Mouse (Mus musculus) yolk sac, embryonic 10.5 days (tissue): ENCODE data around the gene Gdpd2.

ENCODE experiments used
- DNase-seq: peaks from one replicate; pipeline ENCODE4 v3.0.0-alpha.2; 2017; ENCODE audit warnings: low spot score

The Gdpd2 gene

GRCm38 (mm10) chrX:100729665-100730188 is at the start of gene Gdpd2:
Gdpd2 (plus strand) TSS chrX:100729873.
- peak; percentile 23 for DNase-seq

GRCm38 (mm10) chrX:100686527-100686926 is 43.1 kb upstream of the Gdpd2 start:
- DNase-seq = no peak

- DNase-seq = no peak
These were observed 42.2 kb upstream of the Gdpd2 start for GRCm38 (mm10) chrX:100687360-100688032.

DNA sequence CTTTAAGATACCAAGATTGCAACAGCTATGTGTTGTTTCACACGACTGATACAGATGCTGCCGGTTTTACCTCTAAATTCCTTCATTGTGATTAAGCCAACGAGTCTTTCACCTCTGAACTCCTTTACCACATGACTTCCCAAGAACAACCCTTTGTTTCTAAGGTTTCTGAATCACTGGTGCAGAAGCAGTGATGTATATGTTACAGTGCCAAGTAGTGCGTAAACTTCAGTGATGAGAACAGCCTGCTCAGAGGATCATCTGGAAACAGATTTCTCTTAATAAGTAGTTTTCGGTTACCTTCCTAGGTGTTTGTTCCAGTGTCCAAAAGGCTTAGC is 41.7 kb upstream of the Gdpd2 start:
- DNase-seq = no peak

DNA sequence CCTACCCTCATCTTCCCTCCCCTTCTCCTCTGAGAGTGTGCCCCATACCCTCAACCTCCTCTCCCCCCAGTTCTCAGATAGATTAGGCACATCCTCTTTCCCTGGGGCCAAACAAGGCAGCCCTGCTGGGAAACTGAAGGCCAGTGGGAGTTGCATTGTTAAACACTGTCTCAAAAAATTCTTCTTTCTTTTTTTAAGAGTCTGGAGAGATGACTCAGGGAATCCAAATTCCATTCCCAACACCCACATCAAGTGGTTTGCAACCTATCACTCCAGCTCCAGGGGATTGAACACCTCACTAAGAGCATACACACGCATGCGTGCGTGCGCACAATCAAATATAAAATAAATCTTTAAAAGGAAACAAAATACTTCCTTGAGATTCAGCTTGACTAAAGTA is 32.9 kb upstream of the Gdpd2 start:
- DNase-seq = no peak

DNA sequence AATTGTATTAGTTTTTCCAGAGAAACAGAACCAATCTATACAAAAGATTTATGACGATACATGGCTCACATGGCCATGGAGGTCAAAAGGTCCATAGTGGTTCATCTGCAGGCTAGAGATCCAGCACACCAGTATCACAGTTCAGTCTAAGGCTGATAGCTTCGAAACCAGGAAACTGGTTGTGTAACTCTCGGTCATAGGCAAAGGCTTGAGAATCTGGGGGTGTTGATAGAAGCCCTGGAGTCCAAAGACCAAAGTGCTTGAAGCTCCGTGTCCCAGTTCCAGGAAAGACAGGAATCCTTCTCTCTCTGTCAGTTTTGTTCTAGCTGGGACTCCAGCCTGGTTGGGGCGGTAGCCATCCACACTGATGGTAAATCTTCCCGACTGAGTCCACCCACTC is 21.6 kb upstream of the Gdpd2 start:
- DNase-seq = peak; percentile 34

- no peak for DNase-seq
These were observed 13.5 kb upstream of the Gdpd2 start for GRCm38 (mm10) chrX:100716173-100716572.

GRCm38 (mm10) chrX:100728947-100729346 is 726 bp upstream of the Gdpd2 start:
- DNase-seq = no peak

- DNase-seq = no peak
These were observed 593 bp downstream of the Gdpd2 start for GRCm38 (mm10) chrX:100730266-100730665.

DNA sequence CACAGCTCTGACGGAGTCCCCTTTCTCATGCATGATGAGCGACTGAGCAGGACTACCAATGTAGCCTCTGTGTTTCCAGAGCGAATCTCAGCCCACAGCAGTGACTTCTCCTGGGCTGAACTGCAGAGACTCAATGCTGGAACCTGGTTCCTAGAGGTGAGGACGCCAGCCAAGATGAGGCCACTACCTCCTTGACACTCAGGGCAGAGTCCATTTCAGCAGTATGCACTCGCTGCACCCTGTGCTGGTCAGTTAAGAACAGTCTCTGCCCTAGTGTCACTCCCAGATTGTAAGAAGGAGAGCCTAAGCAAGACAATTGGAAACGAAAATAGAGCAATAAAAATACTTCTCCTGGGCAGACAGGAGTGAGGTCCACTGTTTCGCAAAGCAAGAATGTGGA is 4.7 kb downstream of the Gdpd2 start:
- DNase-seq = peak; percentile 3

GRCm38 (mm10) chrX:100738918-100739317 is 9.2 kb downstream of the Gdpd2 start:
- no peak for DNase-seq

GRCm38 (mm10) chrX:100739443-100739842 is 9.8 kb downstream of the Gdpd2 start:
- no peak for DNase-seq

DNA sequence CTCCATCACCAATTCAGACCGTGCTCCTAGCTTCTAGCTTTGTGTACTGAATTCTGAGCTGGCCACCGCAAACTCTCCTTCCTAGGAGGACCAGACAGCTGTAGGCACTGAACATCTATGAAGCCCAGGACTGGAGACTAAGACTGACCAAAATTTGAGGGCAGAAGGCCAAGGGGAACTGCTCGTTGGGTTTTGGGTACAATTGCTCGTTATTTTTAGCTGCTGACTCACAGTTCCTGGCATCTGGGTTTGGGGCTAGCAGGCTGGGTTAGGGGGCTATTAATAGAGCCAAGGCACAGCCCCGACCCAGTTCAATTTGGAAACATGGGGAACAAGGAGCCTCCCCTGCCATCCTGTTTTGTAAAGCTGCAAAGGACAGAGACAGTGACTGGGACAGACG is 11.1 kb downstream of the Gdpd2 start:
- no peak for DNase-seq

GRCm38 (mm10) chrX:100741940-100742339 is 12.3 kb downstream of the Gdpd2 start:
- DNase-seq = peak; percentile 8

GRCm38 (mm10) chrX:100765855-100766254 is 36.2 kb downstream of the Gdpd2 start:
- DNase-seq = no peak

DNA sequence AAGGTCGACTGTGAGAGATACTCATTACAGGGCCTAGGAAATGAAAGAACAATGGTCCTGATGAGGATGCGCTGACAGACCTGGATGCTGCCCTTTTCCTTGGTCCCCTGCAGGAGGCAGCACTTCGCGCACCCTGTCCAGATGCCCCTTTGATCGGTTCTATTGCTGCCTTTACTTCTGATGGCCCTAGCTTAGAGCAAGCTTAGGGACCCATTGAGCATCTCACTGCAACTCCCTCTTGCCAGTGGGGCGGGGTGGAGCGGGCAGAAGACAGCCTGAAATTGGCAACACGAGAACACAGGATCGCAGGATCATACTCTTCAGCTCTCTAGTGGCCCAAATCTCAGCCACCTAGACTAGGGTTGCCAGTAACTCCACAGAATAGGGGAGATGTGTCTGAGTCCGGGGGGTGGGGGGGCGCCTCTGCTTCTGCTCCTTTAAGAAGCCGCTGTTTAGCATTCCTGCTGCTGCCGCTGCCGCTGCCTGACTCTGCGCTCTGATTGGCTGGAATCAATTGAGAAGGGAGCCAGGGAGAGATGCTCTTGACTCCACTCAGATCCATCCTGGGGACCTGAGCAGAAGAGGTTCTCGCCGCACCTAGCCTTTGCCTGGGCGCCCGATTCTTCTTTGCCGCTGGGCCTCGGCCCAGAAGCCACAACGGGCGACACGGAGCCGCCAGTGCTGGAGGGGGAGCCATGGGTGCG is 37.7 kb downstream of the Gdpd2 start, which contains the start of gene Dlg3:
Gene Dlg3, plus strand, starts transcription at position 542 of the 704 bp plus-strand sequence.
- DNase-seq = peak; percentile 9

- no peak for DNase-seq
These were observed 38.4 kb downstream of the Gdpd2 start for GRCm38 (mm10) chrX:100767885-100768626.

DNA sequence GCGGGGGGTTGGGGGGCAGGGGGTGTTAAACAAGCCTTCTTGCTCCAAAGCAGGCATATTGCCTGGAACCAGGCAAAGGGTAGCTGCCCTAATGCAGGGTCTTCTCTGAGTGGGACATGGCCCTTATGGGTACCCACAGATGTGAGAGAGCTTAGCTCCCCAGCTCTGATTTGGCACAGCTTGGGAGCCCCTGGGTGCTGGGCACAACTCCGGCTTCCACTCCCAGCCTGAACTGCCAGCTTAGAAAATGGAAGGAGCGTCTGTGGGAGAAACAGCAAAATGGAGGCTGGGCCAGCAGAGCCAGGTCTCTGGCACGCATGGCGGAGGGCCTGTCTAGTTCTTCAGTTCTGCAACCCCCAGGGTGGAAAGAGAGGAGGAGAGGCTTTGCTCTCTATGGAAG is 39.6 kb downstream of the Gdpd2 start:
- DNase-seq = no peak

DNA sequence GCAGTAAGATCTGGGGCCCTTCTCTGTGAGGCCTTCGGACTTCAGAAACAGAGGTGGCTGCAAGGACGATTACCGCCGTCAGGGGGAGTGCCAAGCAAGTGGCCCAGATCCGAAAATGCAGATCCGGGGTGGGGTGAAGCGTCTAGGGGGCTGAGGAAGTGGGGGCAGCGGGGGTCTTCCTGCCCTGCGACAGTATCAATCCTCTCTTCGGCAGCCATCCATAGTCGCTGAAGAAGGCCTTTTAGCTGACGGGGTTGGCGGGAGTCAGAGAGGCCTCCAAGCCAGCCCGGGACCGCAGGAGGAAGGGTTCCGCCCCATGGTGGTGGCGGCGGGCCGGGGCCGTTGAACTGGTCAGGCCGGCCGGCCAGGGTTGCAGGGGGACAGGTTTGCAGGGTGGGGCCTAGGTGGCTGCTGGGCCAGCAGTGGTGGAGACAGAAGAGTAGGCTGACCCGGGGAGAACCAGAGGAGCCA is 44.7 kb downstream of the Gdpd2 start:
- DNase-seq = peak; percentile 53

GRCm38 (mm10) chrX:100775405-100775804 is 45.7 kb downstream of the Gdpd2 start:
- no peak for DNase-seq

DNA sequence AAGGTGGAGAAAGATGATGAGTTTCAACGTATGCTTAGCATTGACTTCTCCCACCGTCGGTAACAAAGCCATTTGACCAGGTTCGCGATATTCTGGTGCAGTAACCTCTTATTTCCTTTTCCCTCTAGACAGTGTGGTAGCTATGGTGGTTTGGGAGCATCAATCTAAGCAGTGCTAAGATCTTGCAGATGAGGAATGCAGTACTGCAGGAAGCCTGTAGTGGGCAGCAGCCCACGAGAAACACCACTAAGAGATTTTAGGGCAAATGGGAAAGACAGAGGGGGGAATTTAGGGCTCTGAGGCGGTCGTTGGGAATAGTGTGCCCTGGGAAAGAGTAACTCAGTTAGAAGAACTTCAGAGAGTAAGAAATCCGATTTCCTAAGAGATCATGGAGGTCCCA is 46.8 kb downstream of the Gdpd2 start:
- DNase-seq = no peak

DNA sequence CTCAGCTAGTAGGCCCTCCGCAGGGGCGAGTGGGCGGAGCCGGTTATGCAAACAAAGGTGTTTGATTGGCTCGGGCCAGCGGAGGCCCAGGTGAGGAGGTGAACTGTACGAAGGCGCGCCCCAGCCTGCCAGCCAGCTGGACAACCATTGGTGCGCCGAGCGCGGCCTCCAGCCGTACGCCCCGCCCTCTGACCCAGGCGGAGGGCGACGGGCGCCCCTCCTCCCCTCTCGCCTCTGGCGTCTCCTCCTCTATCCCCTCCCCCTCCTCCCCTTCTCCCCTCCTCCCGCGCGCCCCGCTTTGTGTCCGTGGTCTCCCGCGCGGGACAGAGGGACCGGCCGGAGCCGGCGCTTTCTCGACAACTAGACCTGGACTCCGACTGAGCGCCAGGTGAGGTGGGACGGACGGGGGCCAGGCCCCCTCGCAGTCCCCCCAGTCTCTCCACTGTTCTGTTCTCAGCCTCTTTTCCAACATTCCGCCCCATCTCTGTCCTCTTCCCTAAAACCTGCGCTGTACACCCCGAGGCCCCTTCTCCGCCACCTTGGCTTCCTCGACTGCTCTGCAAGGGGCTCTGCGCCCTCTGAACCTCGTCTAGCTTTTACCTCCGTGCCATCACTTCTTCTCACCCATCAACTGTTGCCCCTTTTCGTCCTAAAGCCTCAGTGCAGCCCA is 47.4 kb downstream of the Gdpd2 start:
- peak; percentile 83 for DNase-seq
